In the genomic region with DNA sequence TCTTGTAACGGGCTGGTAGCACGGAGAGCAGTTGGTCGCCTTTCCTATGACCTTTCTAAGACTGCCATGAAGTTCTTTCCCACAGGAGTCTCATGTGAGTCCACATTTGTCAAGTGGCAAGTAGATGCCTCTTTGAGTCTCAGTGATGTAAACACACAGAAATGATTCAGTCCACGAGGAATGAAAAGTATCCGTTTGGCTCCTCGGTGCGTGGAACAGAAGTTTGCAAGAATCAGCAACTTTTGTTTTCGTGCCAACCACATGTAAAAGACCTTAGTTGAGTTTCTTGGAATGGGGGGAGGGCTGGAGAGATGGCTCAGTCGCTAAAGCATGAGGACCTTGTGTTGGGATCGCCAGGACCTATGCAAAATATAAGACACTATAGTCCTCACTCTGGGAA, we compare ENCODE assay signal across 21 mouse cellular contexts. TPM values are rescaled to one million over a fixed set of nuclear protein-coding genes. Genes with fewer than 3 reads are reported as not detected.
A peak's percentile ranks its signal among the peaks of the same experiment; 100 is the strongest.
DNase-seq lines count a peak whose midpoint lies in the region; ATAC-seq and TF ChIP-seq lines count a peak whose summit lies in the region.
"Had no signal": no experiment of that assay in that cellular context is flagged by ENCODE, and none has a peak within 500 bp of the region (broad histone marks: within the 10 kb centered on the region; RNA-seq: fewer than 3 reads in every experiment).

No protein-coding gene starts in this region.

- no peaks in the 10 kb centered on the region for H3K27me3 ChIP-seq in heart, adult 2 months (ENCODE audit: control insufficient read depth, insufficient read depth, low read length)
- H3K27me3 ChIP-seq in heart, embryonic 16.5 days (ENCODE audit: control insufficient read depth, insufficient read depth, low read length), result no peaks in the 10 kb centered on the region
- H3K27me3 ChIP-seq in lung, embryonic 14.5 days (ENCODE audit: insufficient read depth, low read length), result no peaks in the 10 kb centered on the region
- H3K27me3 ChIP-seq: forebrain, embryonic 12.5 days; hindbrain, embryonic 15.5 days; intestine, embryonic 15.5 days; limb, embryonic 15.5 days had no signal

- peaks cover 6% of the 10 kb centered on the region for H3K4me1 ChIP-seq in heart, adult 2 months (ENCODE audit: control insufficient read depth, insufficient read depth, low read length)
- peaks cover 16% of the 10 kb centered on the region for H3K4me1 ChIP-seq in heart, embryonic 16.5 days (ENCODE audit: control insufficient read depth, insufficient read depth, low read length)
- H3K4me1 ChIP-seq in lung, embryonic 14.5 days (ENCODE audit: insufficient read depth), result peaks cover 9% of the 10 kb centered on the region; the same call in 1 of the 2 replicates
- H3K4me1 ChIP-seq: forebrain, embryonic 12.5 days; hindbrain, embryonic 15.5 days; limb, embryonic 15.5 days; midbrain, embryonic 10.5 days had no signal

- WGBS in heart, adult 2 months, result 47% methylated on average over 10 of the region's 10 CpGs
- 51% methylated on average over 10 of the region's 10 CpGs for WGBS in heart, embryonic 16.5 days
- 53% methylated on average over 10 of the region's 10 CpGs for WGBS in lung, embryonic 14.5 days

- H3K9ac ChIP-seq in heart, adult 2 months (ENCODE audit: low read depth, low read length), result no peak overlapping the region
- no peak overlapping the region for H3K9ac ChIP-seq in heart, embryonic 16.5 days (ENCODE audit: low read length)
- H3K9ac ChIP-seq in lung, embryonic 14.5 days, result no peak overlapping the region
- H3K9ac ChIP-seq: forebrain, embryonic 12.5 days; hindbrain, embryonic 15.5 days; intestine, embryonic 15.5 days; limb, embryonic 15.5 days had no signal

- peak overlapping the region; percentile 7; the same call in 1 of the 2 replicates for H3K27ac ChIP-seq in heart, adult 2 months
- H3K27ac ChIP-seq in heart, embryonic 16.5 days (ENCODE audit: low read length), result peak overlapping the region; percentile 85
- H3K27ac ChIP-seq in lung, embryonic 14.5 days (ENCODE audit: low read depth), result no peak overlapping the region
- H3K27ac ChIP-seq: forebrain, embryonic 12.5 days; hindbrain, embryonic 15.5 days; intestine, embryonic 15.5 days; limb, embryonic 15.5 days; midbrain, embryonic 10.5 days had no signal

- no peaks in the 10 kb centered on the region for H3K36me3 ChIP-seq in heart, adult 2 months (ENCODE audit: control insufficient read depth, insufficient read depth, low read length)
- H3K36me3 ChIP-seq in heart, embryonic 16.5 days (ENCODE audit: control insufficient read depth, insufficient read depth), result no peaks in the 10 kb centered on the region
- H3K36me3 ChIP-seq in lung, embryonic 14.5 days (ENCODE audit: insufficient read depth), result no peaks in the 10 kb centered on the region
- H3K36me3 ChIP-seq: forebrain, embryonic 12.5 days; hindbrain, embryonic 15.5 days; intestine, embryonic 15.5 days; limb, embryonic 15.5 days; midbrain, embryonic 10.5 days had no signal

- no peaks in the 10 kb centered on the region for H3K9me3 ChIP-seq in heart, embryonic 16.5 days (replicated peaks; ENCODE audit: control insufficient read depth, low read length)
- H3K9me3 ChIP-seq in lung, embryonic 14.5 days (ENCODE audit: low read depth, low read length), result no peaks in the 10 kb centered on the region
- H3K9me3 ChIP-seq: forebrain, embryonic 12.5 days; hindbrain, embryonic 15.5 days; intestine, embryonic 15.5 days; limb, embryonic 15.5 days; midbrain, embryonic 10.5 days had no signal

- TF ChIP-seq POLR2A in heart, adult 2 months (IDR thresholded peaks at IDR 0.05; ENCODE audit: insufficient read depth, low read depth, low read length), result no peak

- intact Hi-C loops in heart, adult 2 months (cut with DNase I), result no loop called here

- no peak for ATAC-seq in heart, embryonic 16.5 days (replicated peaks; ENCODE audit: extremely low read depth, insufficient read depth, low FRiP score)
- ATAC-seq in lung, embryonic 14.5 days (ENCODE audit: insufficient read depth), result no peak
- ATAC-seq: intestine, embryonic 15.5 days had no signal

- H3K4me3 ChIP-seq in heart, adult 2 months, result no peak overlapping the region
- H3K4me3 ChIP-seq in heart, embryonic 16.5 days (ENCODE audit: low read length), result no peak overlapping the region
- H3K4me3 ChIP-seq in lung, embryonic 14.5 days (ENCODE audit: low read depth, low read length), result no peak overlapping the region
- H3K4me3 ChIP-seq: forebrain, embryonic 12.5 days; gastrocnemius, adult 2 months; hindbrain, embryonic 15.5 days; intestine, embryonic 15.5 days; limb, embryonic 15.5 days; midbrain, embryonic 10.5 days had no signal

- H3K4me2 ChIP-seq in heart, embryonic 16.5 days (ENCODE audit: low read depth, low read length), result no peak overlapping the region
- H3K4me2 ChIP-seq in lung, embryonic 14.5 days, result no peak overlapping the region
- H3K4me2 ChIP-seq: forebrain, embryonic 12.5 days; hindbrain, embryonic 15.5 days; intestine, embryonic 15.5 days; limb, embryonic 15.5 days had no signal

- no peak for TF ChIP-seq CTCF in heart, adult 2 months (IDR thresholded peaks at IDR 0.05)
- TF ChIP-seq CTCF in lung, embryonic 14.5 days (IDR thresholded peaks at IDR 0.05; ENCODE audit: low read depth), result no peak

- no peak for TF ChIP-seq EP300 in heart, adult 2 months (IDR thresholded peaks at IDR 0.05; ENCODE audit: insufficient read depth, low read depth, low read length)

- no peaks in the 10 kb centered on the region for H3K79me2 ChIP-seq in heart, adult 2 months (replicated peaks; ENCODE audit: control insufficient read depth, insufficient read depth, low read length)

- DNase-seq in heart, adult 2 months, result no peak
- DNase-seq in heart, postnatal 4 days, result no peak
- DNase-seq in heart, adult 11 months, result no peak
- DNase-seq in lung, embryonic 14.5 days, result peak; percentile 13
- DNase-seq in lung, postnatal 25 days (ENCODE audit: low spot score), result no peak
- DNase-seq in urinary bladder, postnatal 10 days (ENCODE audit: low spot score), result no peak
- DNase-seq: cerebellum, adult 18-20 months; cerebellum, postnatal 36 days; gastrocnemius, adult 2 months; kidney, postnatal 25 days; lung, adult 2 months; lung, postnatal 4 days; retina, postnatal 1 day had no signal

RNA-seq across cellular contexts. Expression of a gene that starts 30.7 kb away (rescaled TPM):
- 1 to 10 TPM; 3.1 to 3.3 TPM for total RNA-seq in heart, adult 2 months (2021)
- 4.4 and 4.7 TPM in 2 replicates for polyA plus RNA-seq in heart, adult 2 months (2012; rRNA removed)
- 10 to 100 TPM in 1 of 2 experiments, 1 to 10 TPM in 1; 9.1 to 10.5 TPM for total RNA-seq in heart, postnatal 4 days (2021)
- 8.3 and 10.5 TPM in 2 replicates for polyA plus RNA-seq in heart, embryonic 16.5 days (2015; fragmentation: Nextera tagmentation; extraction: Ambion mirVana)
- 6.1 and 6.9 TPM in 2 replicates for polyA plus RNA-seq in lung, embryonic 14.5 days (2014; fragmentation: Nextera tagmentation; extraction: Ambion mirVana)

RNA-seq across cellular contexts. Expression of a gene that starts 56.4 kb away (rescaled TPM):
- under 1 TPM; 0.36 to 0.44 TPM for total RNA-seq in heart, adult 2 months (2021)
- polyA plus RNA-seq in heart, adult 2 months (2012; rRNA removed), result 0.38 TPM in 1 of 2 replicates, not detected in the other
- total RNA-seq in heart, postnatal 4 days (2021), result under 1 TPM in 1 of 2 experiments, not detected in 1; 0.36 TPM
- polyA plus RNA-seq in heart, embryonic 16.5 days (2015; fragmentation: Nextera tagmentation; extraction: Ambion mirVana), result 0.90 and 4.4 TPM in 2 replicates
- not detected in 2 replicates for polyA plus RNA-seq in lung, embryonic 14.5 days (2014; fragmentation: Nextera tagmentation; extraction: Ambion mirVana)
- total RNA-seq: left cerebral cortex, adult 18-20 months; midbrain, postnatal 0 days had no signal
